Mouse (Mus musculus): ENCODE results near the gene Slc11a1.

GRCm38 (mm10) chr1:74359952-74360517 lies 15.0 kb upstream of the Slc11a1 start:
- no peak for TF ChIP-seq CTCF (IDR thresholded peaks at IDR 0.05; ENCODE audit: extremely low read depth, insufficient read depth, insufficient read length, insufficient replicate concordance)
- no peak for TF ChIP-seq POLR2A (IDR thresholded peaks at IDR 0.05; ENCODE audit: low read depth, low read length)

Measured in spleen, adult 2 months (tissue).